Mouse (Mus musculus) stomach, postnatal 0 days (tissue): ENCODE data around the gene Vwc2.

Experiments used
- CTCF ChIP-seq: IDR thresholded peaks from 2 replicates; pipeline ENCODE4 v1.5.1; 2016; ENCODE audit warnings: antibody characterized with exemption, low read depth, mild to moderate bottlenecking, moderate library complexity
- EP300 ChIP-seq: optimal IDR thresholded peaks from 2 replicates; pipeline ENCODE3; 2016; ENCODE audit warnings: antibody characterized with exemption

GRCm38 (mm10) chr11:11108922-11109321, 5.1 kb upstream of the Vwc2 start:
- TF ChIP-seq CTCF, result no peak
- TF ChIP-seq EP300, result no peak
